Mouse (Mus musculus) liver, embryonic 12.5 days (tissue): ENCODE data around the gene Gm7534. TPM values are rescaled to one million over a fixed set of nuclear protein-coding genes. Genes with fewer than 3 reads are reported as not detected.
"Not testable (repeated sequence)": the region's sequence is repeated elsewhere in the genome, so short reads cannot be mapped to it uniquely, and the experiment has no call there.

Source experiments
- ATAC-seq: fragments of 200-750 bp; cut with Nextera tagmentation; 2 replicates; pipeline ENCODE4 v1.8.0; 2017; ENCODE audit warnings: moderate number of reproducible peaks, mild to moderate bottlenecking, moderate library complexity
- H3K27ac ChIP-seq: fragments of 300-500 bp; sonication (generic); 2 replicates; pipeline ENCODE4 v1.5.1; 2016; ENCODE audit warnings: mild to moderate bottlenecking
- H3K27me3 ChIP-seq: fragments of 300-500 bp; sonication (generic); replicated peaks from 2 replicates; pipeline ENCODE4 v1.6.1; 2016; ENCODE audit warnings: mild to moderate bottlenecking, moderate library complexity
- H3K36me3 ChIP-seq: fragments of 300-500 bp; sonication (generic); 2 replicates; pipeline ENCODE4 v1.6.1; 2016; ENCODE audit warnings: mild to moderate bottlenecking, moderate library complexity
- H3K4me1 ChIP-seq: fragments of 300-500 bp; sonication (generic); 2 replicates; pipeline ENCODE4 v1.6.1; 2016
- H3K4me2 ChIP-seq: fragments of 300-500 bp; sonication (generic); 2 replicates; pipeline ENCODE4 v1.6.1; 2016; ENCODE audit warnings: mild to moderate bottlenecking, moderate library complexity
- H3K4me3 ChIP-seq: fragments of 300-500 bp; sonication (generic); 2 replicates; pipeline ENCODE4 v1.5.1; 2016; ENCODE audit warnings: mild to moderate bottlenecking, moderate library complexity
- H3K9ac ChIP-seq: fragments of 300-500 bp; sonication (generic); 2 replicates; pipeline ENCODE4 v1.6.1; 2016; ENCODE audit warnings: mild to moderate bottlenecking, moderate library complexity
- H3K9me3 ChIP-seq: fragments of 300-500 bp; sonication (generic); replicated peaks from 2 replicates; pipeline ENCODE4 v1.6.1; 2016; ENCODE audit warnings: mild to moderate bottlenecking, moderate library complexity
- WGBS: fragments of 180-500 bp; shearing (Covaris S2); methylation state at CpG from one replicate; pipeline ENCODE4 v1.1.7; 2016; ENCODE audit not compliant: insufficient replicate concordance; 5-methylcytosine and 5-hydroxymethylcytosine counted together
- polyA plus RNA-seq: library from polyadenylated mRNA; unstranded; fragments of >200 nt; fragmentation: Nextera tagmentation; extraction: Ambion mirVana; gene quantifications from 2 replicates; pipeline ENCODE4 v1.2.1, GENCODE M21; 2016

The Gm7534 gene
- polyA plus RNA-seq, 1 experiment from 2014 or later = not detected

DNA sequence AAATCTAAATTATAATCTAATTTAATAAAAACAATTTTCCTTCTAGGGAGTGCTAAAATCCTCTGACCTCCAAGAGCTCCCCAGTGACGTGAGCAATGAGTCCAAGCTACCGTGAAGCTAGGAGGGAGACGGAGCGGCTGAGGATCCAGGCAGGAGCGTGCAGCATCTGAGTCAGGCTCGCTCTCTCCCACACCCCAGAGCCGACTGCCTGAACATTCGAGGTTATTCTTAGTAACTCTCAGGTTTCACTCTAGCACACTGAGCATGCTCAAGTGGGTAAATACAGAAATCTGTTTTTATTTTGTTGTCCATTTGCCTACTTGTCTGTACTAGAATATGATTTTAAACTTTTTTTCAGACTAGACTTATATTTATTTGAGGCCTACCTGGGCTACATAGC lies 46.1 kb downstream of the Gm7534 start:
- ATAC-seq = no peak
- no peak overlapping the region for H3K27ac ChIP-seq

GRCm38 (mm10) chr4:134155961-134156465 lies 46.8 kb downstream of the Gm7534 start:
- no peak overlapping the region for H3K4me2 ChIP-seq
- no peak for ATAC-seq
- H3K27me3 ChIP-seq = no peaks in the 10 kb centered on the region
- no peak overlapping the region for H3K4me3 ChIP-seq
- no peaks in the 10 kb centered on the region for H3K9me3 ChIP-seq
- H3K36me3 ChIP-seq = peaks cover 52% of the 10 kb centered on the region
- H3K4me1 ChIP-seq = peaks cover 7% of the 10 kb centered on the region
- no peak overlapping the region for H3K27ac ChIP-seq
- no peak overlapping the region for H3K9ac ChIP-seq
- WGBS = 86% methylated on average over 10 of the region's 10 CpGs

More for the DNA sequence above, 46.1 kb downstream of the Gm7534 start:
- Histone ChIP-seq H3K4me3 (no peak overlapping the region), H3K4me1 (peaks cover 7% of the 10 kb centered on the region), H3K27me3 (no peaks in the 10 kb centered on the region), H3K9ac (no peak overlapping the region), H3K9me3 (no peaks in the 10 kb centered on the region), H3K36me3 (peaks cover 45% of the 10 kb centered on the region), H3K4me2 (no peak overlapping the region)
- WGBS = 81% methylated on average over 8 of the region's 8 CpGs

- Histone ChIP-seq H3K4me2 (no peak overlapping the region), H3K27ac (no peak overlapping the region), H3K4me3 (no peak overlapping the region), H3K9ac (no peak overlapping the region), H3K36me3 (peaks cover 57% of the 10 kb centered on the region), H3K9me3 (no peaks in the 10 kb centered on the region), H3K4me1 (peaks cover 7% of the 10 kb centered on the region), H3K27me3 (no peaks in the 10 kb centered on the region)
- WGBS = 82% methylated on average over 6 of the region's 6 CpGs
- no peak for ATAC-seq
Observed at GRCm38 (mm10) chr4:134155531-134155930, 47.3 kb downstream of the Gm7534 start.

- Histone ChIP-seq H3K36me3 (peaks cover 67% of the 10 kb centered on the region), H3K9ac (no peak overlapping the region)
Observed at GRCm38 (mm10) chr4:134154354-134154753, 48.5 kb downstream of the Gm7534 start.

DNA sequence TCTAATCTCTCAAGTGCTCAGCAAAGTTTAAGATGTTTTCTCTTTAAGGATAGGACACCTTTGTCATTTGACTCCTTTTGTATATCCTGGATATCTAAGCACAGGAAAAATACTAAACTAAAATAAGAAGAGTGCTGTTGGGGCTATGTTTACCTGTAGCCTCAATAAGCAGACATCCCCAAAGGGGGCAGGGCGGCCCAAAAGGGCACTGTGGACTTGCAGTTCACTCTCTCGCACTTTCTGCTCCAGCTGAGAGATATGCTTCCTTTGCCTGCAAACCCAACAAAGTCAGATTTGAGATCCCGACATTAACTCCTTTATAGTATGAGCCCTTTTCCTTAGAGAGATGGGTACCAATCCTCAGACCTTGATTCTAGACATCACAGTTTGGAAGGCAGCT lies 49.1 kb downstream of the Gm7534 start:
- Histone ChIP-seq H3K27me3 (no peaks in the 10 kb centered on the region), H3K4me1 (peaks cover 6% of the 10 kb centered on the region), H3K36me3 (peaks cover 74% of the 10 kb centered on the region), H3K4me2 (no peak overlapping the region), H3K9ac (no peak overlapping the region), H3K4me3 (no peak overlapping the region), H3K9me3 (no peaks in the 10 kb centered on the region), H3K27ac (no peak overlapping the region)
- WGBS = 85% methylated on average over 3 of the region's 3 CpGs
- ATAC-seq = no peak

More at GRCm38 (mm10) chr4:134154354-134154753, 48.5 kb downstream of the Gm7534 start:
- no peak for ATAC-seq
- no peaks in the 10 kb centered on the region for H3K9me3 ChIP-seq
- H3K4me3 ChIP-seq = no peak overlapping the region
- H3K27me3 ChIP-seq = no peaks in the 10 kb centered on the region
- H3K4me2 ChIP-seq = no peak overlapping the region
- 91% methylated on average over 3 of the region's 3 CpGs for WGBS
- peaks cover 12% of the 10 kb centered on the region for H3K4me1 ChIP-seq
- no peak overlapping the region for H3K27ac ChIP-seq

- Histone ChIP-seq H3K4me3 (no peak overlapping the region), H3K36me3 (peaks cover 89% of the 10 kb centered on the region), H3K4me1 (peaks cover 4% of the 10 kb centered on the region; the same call in 1 of the 2 replicates), H3K27ac (no peak overlapping the region), H3K27me3 (no peaks in the 10 kb centered on the region), H3K4me2 (no peak overlapping the region), H3K9me3 (no peaks in the 10 kb centered on the region), H3K9ac (no peak overlapping the region)
- WGBS = 81% methylated on average over 3 of the region's 3 CpGs
- no peak for ATAC-seq
Observed at GRCm38 (mm10) chr4:134152112-134152511, 50.7 kb downstream of the Gm7534 start.

GRCm38 (mm10) chr4:134149389-134149788 lies 53.4 kb downstream of the Gm7534 start:
- Histone ChIP-seq H3K27me3 (no peaks in the 10 kb centered on the region), H3K9ac (no peak overlapping the region), H3K27ac (no peak overlapping the region), H3K4me2 (no peak overlapping the region), H3K36me3 (peaks cover 90% of the 10 kb centered on the region), H3K4me1 (peaks cover 4% of the 10 kb centered on the region; the same call in 1 of the 2 replicates), H3K9me3 (no peaks in the 10 kb centered on the region), H3K4me3 (no peak overlapping the region)
- 68% methylated on average over 4 of the region's 4 CpGs for WGBS
- no peak for ATAC-seq

- not testable (repeated sequence) for H3K9me3 ChIP-seq, H3K9ac ChIP-seq, ATAC-seq, H3K4me2 ChIP-seq, H3K4me1 ChIP-seq, H3K4me3 ChIP-seq, H3K27me3 ChIP-seq, H3K27ac ChIP-seq
- H3K36me3 ChIP-seq = peaks cover 62% of the 10 kb centered on the region
- 81% methylated on average over 5 of the region's 5 CpGs for WGBS
Observed at GRCm38 (mm10) chr4:134144297-134144696, 58.5 kb downstream of the Gm7534 start.

Other genes with a start within 250 kb of the Gm7534 start
- gene Hmgn2, start 234.4 kb downstream of the Gm7534 start, polyA plus RNA-seq = 971 and 1,001 TPM in 2 replicates
- gene Dhdds, start 202.1 kb downstream of the Gm7534 start, polyA plus RNA-seq = 24.5 and 25.6 TPM in 2 replicates
- gene Lin28a, start 184.2 kb downstream of the Gm7534 start, polyA plus RNA-seq = 4.2 and 5.8 TPM in 2 replicates
- gene Zfp683, start 149.2 kb downstream of the Gm7534 start, polyA plus RNA-seq = not detected in 2 replicates
- 0.71 and 0.82 TPM in 2 replicates for gene Crybg2, start 142.2 kb downstream of the Gm7534 start, polyA plus RNA-seq
- 18.5 and 21.5 TPM in 2 replicates for gene Cd52, start 107.9 kb downstream of the Gm7534 start, polyA plus RNA-seq
- 3.4 and 3.7 TPM in 2 replicates for gene Ubxn11, start 100.4 kb downstream of the Gm7534 start, polyA plus RNA-seq
- 187 and 205 TPM in 2 replicates for gene Sh3bgrl3, start 74.2 kb downstream of the Gm7534 start, polyA plus RNA-seq
- gene Cep85, start 15.9 kb downstream of the Gm7534 start, polyA plus RNA-seq = 37.5 and 38.0 TPM in 2 replicates
- gene Catsper4, start 24.4 kb upstream of the Gm7534 start, polyA plus RNA-seq = not detected in 2 replicates
- 0.19 TPM in 1 of 2 replicates, not detected in the other for gene Cnksr1, start 35.4 kb upstream of the Gm7534 start, polyA plus RNA-seq
- 0.30 and 0.48 TPM in 2 replicates for gene E130218I03Rik, start 40.7 kb upstream of the Gm7534 start, polyA plus RNA-seq
- 15.7 and 16.5 TPM in 2 replicates for gene Zfp593, start 42.6 kb upstream of the Gm7534 start, polyA plus RNA-seq
- not detected in 2 replicates for gene Gm30191, start 43.9 kb upstream of the Gm7534 start, polyA plus RNA-seq
- gene Grrp1, start 51.1 kb upstream of the Gm7534 start, polyA plus RNA-seq = 1.5 and 1.8 TPM in 2 replicates
- gene Pdik1l, start 84.9 kb upstream of the Gm7534 start, polyA plus RNA-seq = 14.9 and 16.4 TPM in 2 replicates
- 0.20 and 0.23 TPM in 2 replicates for gene Trim63, start 112.1 kb upstream of the Gm7534 start, polyA plus RNA-seq
- gene Slc30a2, start 140.2 kb upstream of the Gm7534 start, polyA plus RNA-seq = not detected in 2 replicates
- 0.25 and 0.36 TPM in 2 replicates for gene Extl1, start 180.8 kb upstream of the Gm7534 start, polyA plus RNA-seq
- 4.7 and 5.2 TPM in 2 replicates for gene Pafah2, start 193.3 kb upstream of the Gm7534 start, polyA plus RNA-seq